Mouse (Mus musculus) Muller cell, postnatal 12 days (primary cell): Measurements from ENCODE around the gene Srl.
"Not testable (repeated sequence)": the region's sequence is repeated elsewhere in the genome, so short reads cannot be mapped to it uniquely, and the experiment has no call there.

ENCODE experiments used
- DNase-seq: peaks from one replicate; pipeline ENCODE4 v3.0.0-alpha.2; 2015; ENCODE audit errors: inconsistent ontology term

The Srl gene

GRCm38 (mm10) chr16:4474040-4474881, 67.4 kb downstream of the Srl start:
- DNase-seq = not testable (repeated sequence)

- no peak for DNase-seq
Measured at GRCm38 (mm10) chr16:4473231-4473630, 68.4 kb downstream of the Srl start.

GRCm38 (mm10) chr16:4472687-4473086, 68.9 kb downstream of the Srl start:
- peak; percentile 25 for DNase-seq

- peak; percentile 23 for DNase-seq
Measured at GRCm38 (mm10) chr16:4469599-4470352, 71.8 kb downstream of the Srl start.

GRCm38 (mm10) chr16:4464529-4465089, 77.0 kb downstream of the Srl start:
- DNase-seq = no peak

- no peak for DNase-seq
Measured at GRCm38 (mm10) chr16:4457927-4458326, 83.7 kb downstream of the Srl start.

- DNase-seq = no peak
Measured at GRCm38 (mm10) chr16:4456391-4456790, 85.2 kb downstream of the Srl start.

GRCm38 (mm10) chr16:4455693-4456092, 85.9 kb downstream of the Srl start:
- DNase-seq = no peak

GRCm38 (mm10) chr16:4454563-4454962, 87.1 kb downstream of the Srl start:
- no peak for DNase-seq

GRCm38 (mm10) chr16:4449418-4449817, 92.2 kb downstream of the Srl start:
- no peak for DNase-seq

- DNase-seq = peak; percentile 75
Measured at GRCm38 (mm10) chr16:4448235-4448634, 93.4 kb downstream of the Srl start.

GRCm38 (mm10) chr16:4446395-4446794, 95.2 kb downstream of the Srl start:
- no peak for DNase-seq

- no peak for DNase-seq
Measured at GRCm38 (mm10) chr16:4444378-4444777, 97.2 kb downstream of the Srl start.

GRCm38 (mm10) chr16:4439302-4440066, 102.1 kb downstream of the Srl start:
- no peak for DNase-seq

- no peak for DNase-seq
Measured at GRCm38 (mm10) chr16:4436738-4437137, 104.9 kb downstream of the Srl start.

GRCm38 (mm10) chr16:4435371-4435770, 106.2 kb downstream of the Srl start:
- peak; percentile 93 for DNase-seq

- DNase-seq = no peak
Measured at GRCm38 (mm10) chr16:4431841-4432240, 109.8 kb downstream of the Srl start.

- no peak for DNase-seq
Measured at GRCm38 (mm10) chr16:4431013-4431412, 110.6 kb downstream of the Srl start.

- DNase-seq = no peak
Measured at GRCm38 (mm10) chr16:4430232-4430631, 111.4 kb downstream of the Srl start.
